Mouse (Mus musculus): ENCODE results near the gene Vegfd.
A peak's percentile ranks its signal among the peaks of the same experiment; 100 is the strongest.

The Vegfd gene

DNA sequence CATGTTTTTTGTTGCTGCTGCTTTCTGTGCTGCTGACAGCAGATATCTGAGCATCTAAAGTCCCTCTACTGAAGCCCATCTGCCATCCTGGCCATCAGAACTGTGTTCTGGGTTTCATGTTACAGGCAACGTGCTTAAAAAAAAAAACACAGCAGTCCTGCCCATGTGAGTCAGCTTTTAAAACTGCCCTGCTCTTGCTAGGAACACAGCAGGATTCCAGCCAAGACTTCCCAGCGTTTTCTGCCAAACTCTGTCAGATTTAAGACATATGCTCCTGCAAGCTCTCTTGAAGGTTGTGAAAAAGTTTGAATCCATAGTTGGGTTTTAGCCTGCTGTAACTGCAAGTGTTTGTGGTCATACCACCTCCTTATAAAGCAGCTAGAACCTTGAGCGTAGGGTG lies at the start of gene Vegfd:
Vegfd (plus strand) TSS at position 298 of the 400 bp plus-strand sequence.
- DNase-seq (ENCODE audit: low spot score): peak; percentile 34

DNA sequence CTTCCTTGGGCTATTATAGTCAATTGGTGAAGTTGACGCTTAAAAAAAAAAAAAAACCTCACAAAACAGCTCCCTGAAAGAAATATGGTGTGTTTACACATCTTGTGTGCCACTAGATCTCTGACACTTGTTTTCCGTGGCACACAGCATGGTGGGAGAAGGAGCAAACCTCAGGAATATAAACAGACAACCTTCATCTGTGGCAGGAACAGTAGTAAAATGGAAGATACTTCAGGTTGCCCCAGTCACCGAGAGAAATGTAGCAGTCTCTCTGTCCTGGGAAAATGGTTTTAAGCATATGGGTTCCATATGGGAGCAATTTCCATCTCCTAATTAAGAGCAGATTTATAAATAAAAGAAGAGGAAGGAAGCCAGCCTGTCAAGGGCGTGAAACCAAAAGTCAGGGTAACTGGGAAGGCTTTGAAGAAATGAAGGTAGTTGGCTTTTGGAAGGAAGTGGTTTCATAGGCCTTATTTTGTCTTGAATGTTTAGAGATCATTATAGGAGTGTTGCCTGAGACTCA lies 49.7 kb upstream of the Vegfd start:
- no peak for DNase-seq (ENCODE audit: low spot score)

DNA sequence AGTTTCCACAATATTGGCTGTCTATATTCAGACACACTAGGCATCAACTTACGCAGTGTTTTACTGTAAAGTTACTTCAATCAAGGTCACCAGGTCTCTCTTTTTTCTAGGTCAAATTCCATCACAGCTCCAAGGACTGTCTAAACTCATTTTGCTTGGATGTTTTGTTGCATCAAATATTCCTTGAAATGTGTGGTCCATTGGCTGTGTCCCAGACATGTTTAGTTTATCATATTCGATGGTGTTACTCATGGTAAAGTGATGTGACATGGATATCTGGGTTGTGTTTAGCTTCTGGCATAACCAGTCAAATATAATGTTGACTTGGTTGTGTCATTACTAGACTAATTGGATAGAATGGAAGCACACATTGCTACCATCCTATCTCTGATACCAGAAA lies 42.8 kb upstream of the Vegfd start:
- no peak for DNase-seq (ENCODE audit: low spot score)

DNA sequence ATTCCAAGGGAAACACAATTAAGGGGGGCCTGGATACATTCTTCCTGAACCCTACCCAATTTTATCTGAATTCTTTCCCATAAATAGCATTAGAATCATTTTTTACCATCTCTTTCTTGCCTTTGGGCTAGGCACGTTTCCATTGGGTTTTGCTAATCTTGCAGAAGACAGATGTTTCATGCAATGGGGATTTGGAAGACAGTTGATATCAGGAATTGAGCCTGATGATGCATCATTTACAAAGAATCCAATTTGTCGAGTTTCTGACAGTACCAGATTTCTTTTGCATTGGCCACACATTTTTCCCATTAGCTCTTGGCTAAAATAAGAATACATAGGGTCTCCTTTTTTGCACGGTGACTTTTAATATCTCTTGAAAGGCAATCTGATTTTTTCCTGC lies 42.4 kb upstream of the Vegfd start:
- no peak for DNase-seq (ENCODE audit: low spot score)

DNA sequence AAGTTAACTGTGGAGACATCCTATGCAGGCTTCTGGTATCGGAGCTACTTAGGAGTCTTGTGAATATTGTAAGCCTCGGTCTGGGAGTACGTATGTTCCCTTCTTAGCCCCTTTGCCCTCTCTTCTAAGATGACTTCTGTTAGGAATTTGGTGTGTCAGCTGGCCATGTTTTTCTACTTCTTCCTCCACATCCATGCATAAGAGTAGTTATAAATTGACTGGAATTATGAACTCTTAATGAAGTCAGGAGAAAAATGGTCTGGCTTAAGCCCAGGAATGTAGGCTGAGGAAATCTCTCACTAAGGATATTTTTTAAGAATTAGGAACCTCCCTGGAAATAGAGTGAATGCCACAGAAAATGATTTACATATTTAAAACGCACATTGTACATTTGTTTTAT lies 34.6 kb upstream of the Vegfd start:
- DNase-seq (ENCODE audit: low spot score): no peak

DNA sequence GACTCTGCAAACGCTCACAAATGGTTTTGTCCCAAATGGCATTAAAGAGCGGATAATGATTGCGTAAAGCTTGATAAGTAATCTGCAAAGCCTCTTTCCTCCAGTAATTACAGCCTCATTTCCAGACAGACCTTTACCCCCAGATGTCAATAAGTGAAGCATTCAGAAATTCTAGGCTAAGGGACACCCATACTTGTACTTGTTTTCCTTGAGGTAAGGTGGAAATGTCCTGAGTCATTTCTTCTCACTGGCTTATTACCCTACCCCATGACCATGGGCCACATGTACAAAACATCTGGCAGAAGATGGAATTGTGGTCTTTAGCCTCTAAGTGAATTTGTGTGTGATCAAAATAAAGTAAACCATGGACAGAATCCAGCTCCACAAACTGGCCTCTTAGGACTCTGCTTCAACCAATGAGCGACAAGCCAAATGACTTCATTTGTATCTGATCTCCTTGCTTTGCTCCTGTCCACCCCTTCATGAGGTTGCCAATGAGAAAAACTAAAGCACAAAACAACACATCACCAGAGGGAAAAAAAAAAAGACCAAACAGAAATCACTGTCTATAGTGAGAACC lies 27.7 kb upstream of the Vegfd start:
- DNase-seq (ENCODE audit: low spot score): no peak

DNA sequence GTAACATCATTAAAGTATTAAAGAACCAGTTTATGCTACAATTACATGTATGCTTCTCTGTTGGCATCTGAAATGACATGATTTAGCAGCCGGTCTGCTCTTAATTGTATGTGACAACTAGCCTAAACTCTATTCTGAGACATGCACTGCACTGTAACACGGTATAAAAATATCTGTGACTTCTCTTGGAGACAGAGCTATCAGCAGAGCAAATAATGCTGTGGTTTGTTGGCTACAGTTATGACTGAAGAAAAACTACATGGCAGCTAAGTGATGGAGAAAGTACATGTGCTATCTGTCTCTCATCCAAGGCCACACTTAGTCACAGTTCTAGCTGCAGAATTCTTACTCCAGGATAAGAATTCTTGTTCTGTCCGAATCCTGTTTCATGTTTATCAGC lies 24.2 kb upstream of the Vegfd start:
- DNase-seq (ENCODE audit: low spot score): no peak

DNA sequence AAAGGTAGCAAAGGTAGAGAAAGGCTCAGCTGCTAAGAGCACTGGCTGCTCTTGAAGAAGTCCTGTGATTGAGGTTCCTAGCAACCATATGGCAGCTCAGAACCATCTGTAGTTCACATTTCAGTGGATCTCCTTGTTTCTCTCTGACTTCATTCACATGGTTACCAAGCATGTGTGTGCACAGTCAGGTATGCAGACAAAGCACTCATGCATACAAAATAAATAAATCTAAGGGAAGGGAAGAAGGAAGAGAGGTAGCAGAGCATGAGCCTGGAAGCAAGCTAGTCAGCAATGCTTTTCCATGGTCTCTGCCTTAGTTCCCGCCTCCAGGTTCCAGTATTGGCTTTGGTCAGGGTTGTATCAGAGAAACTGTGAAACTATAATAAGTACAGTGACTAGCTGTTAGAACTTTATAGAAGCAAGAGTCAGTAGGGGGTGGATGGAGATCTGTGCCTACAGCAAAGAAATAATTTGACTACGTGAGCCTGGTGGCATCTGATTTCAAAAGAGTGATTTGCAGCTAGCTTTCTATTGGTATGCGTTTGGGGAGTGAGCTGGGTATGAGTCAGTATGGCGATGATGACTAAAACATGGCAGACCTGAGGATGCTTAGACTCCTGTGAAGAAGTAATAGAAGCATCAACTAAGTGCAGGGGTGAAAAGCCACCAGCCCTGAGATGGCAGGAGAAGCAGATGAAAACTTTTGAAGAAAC lies 7.9 kb upstream of the Vegfd start:
- DNase-seq (ENCODE audit: low spot score): no peak

DNA sequence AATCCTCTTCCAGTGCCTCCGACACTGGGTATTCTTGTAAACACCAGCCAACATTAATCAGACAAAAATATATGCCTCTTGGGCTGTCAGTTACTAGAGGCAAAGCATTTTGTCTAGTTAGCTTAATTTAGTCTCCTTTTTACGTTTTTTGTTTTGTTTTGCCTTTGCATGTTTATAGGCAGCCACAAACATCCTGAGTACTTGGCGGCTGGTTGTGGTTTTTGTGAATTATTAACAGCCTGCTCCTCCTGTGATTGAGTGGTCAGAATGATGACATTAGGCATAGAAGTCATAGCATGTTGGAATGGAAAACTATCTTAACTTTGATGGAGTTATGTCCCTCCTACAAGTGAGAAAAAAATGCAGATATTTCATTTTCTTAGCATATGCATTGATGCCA lies 2.6 kb upstream of the Vegfd start:
- no peak for DNase-seq (ENCODE audit: low spot score)

DNA sequence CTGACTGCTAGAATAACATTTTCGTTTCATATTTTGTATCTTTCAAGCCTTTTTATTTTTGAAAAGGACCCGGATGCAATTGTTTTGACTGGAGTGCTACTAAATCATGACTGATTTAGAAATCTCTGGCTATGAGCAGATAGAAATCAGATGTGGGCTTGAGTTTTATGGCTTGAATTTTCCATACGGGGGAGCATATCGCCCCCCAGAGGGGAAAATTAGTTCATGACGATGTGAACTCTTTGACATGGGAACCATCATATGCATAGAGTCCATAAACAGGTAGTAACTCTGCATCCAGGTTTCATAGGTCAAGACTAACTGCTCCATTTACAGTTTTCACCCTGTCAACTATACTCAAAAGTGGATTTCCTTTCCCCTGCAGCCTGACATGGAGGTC lies 1.4 kb downstream of the Vegfd start:
- no peak for DNase-seq (ENCODE audit: low spot score)

DNA sequence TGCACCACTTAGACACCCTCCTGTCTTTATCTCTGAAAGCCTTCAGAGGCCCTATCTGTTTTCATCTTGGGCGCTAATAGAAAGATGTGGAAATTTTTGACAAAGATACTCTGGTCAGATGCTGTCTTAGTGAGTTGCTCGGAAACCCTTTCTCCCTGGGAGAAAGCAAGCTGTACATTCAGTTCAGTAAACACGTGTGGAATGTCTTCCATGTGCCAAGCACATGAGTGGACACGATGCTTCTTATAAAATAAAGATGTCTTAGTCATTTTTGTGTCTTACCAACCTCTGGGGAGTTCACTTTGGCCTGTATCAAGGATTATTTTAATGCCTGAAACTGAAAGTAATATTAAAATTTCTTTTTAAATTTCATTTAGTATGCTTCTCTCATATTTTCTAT lies 6.5 kb downstream of the Vegfd start:
- DNase-seq (ENCODE audit: low spot score): no peak

DNA sequence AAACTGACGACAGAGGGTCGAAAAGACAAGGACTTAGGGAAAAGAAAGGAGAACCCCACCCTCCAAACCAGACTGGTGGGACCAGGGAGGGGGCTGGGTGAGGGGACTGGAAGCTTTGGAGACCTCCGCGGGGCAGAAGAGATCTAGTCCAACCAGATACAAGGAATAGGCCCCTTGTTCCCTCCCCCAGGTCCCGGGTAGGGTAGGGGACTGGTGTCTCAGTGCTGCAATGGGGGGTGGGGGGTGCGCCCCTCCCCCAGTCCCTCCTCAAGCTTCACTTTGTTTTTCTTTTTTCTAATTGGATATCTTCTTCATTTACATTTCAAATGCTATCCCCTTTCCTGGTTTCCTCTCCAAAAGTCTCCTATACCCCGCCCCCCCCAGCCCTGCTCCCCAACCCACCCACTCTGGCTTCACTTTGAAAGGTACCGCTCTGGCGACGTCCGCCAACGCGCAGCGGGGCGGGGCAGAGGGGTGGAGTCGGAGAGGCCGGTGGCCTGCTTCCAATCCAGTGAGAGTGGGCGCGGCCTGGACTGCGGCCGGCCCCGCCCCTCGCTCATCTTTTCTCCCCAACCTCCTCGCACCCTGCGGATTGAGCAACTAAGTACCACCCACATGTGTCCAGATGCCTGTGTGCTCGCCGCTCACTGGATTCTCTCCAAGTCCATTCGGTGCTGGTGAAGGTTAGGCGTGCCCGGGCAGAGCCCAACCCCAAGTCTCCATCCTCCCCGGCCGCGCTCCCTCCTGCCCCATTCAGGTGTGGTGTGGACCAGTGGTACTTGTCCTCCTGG lies 8.6 kb downstream of the Vegfd start:
- DNase-seq (ENCODE audit: low spot score): peak; percentile 89

DNA sequence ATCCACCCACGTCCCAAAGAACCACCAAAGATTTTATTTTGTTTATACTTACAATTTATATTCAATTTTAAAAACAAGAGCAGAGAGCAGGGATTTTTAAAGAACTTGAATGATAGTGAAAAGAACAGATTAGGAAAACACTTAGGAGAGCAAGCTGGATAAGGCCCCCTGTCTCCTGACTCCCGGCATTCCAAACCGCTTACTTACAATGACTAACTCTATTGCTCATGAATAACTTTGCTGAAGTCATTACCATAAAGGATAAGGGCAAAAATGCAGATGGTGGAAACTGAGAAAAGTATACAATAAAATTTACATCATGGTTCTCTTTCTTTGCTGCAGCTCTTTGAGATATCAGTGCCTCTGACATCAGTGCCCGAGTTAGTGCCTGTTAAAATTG lies 20.9 kb downstream of the Vegfd start:
- DNase-seq (ENCODE audit: low spot score): no peak

DNA sequence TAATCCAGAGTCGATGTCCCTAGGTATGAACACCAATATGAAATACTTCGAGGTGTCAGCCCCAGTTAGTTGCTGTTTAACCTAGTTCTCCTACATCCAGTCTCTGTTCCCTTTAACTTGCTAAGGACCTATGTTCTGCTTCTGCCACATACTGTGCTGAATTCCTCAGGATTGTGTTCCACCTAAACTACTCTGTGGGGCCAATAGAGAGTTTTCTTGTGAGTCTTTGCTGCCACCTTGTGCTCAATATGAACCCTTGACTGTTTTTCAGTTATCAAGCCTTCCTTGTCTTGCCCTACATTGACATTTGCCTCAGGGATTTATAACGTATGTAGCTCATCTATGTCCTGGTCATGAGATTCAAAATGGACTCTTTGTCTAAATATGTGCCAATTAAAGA lies 25.3 kb downstream of the Vegfd start:
- DNase-seq (ENCODE audit: low spot score): no peak

DNA sequence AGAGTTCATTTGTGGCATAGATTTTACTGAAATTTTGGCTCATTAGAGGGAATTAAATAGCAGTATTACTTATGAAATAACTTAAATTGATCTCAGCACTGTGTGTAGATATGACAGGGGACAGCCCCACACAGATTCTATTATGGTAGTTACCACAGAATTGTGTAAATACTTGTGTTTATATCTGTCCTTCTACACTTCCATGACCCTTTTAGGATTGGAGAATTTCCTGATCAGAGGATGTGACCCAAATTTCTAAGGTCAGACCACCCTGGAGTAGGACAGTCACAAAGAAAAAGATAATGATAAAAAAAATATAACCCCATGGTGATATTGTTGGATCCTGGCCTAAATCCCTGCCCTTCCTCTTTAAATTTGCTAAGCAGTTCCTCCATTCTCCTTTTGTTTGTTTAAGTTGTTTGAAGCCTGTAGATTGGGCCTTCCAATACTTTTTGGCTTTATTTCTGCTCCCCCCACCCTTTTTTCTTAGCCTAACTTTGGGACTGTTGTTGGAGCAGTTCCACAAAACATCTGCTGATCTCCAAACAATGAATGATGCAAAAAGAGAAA lies 32.0 kb downstream of the Vegfd start:
- no peak for DNase-seq (ENCODE audit: low spot score)

DNA sequence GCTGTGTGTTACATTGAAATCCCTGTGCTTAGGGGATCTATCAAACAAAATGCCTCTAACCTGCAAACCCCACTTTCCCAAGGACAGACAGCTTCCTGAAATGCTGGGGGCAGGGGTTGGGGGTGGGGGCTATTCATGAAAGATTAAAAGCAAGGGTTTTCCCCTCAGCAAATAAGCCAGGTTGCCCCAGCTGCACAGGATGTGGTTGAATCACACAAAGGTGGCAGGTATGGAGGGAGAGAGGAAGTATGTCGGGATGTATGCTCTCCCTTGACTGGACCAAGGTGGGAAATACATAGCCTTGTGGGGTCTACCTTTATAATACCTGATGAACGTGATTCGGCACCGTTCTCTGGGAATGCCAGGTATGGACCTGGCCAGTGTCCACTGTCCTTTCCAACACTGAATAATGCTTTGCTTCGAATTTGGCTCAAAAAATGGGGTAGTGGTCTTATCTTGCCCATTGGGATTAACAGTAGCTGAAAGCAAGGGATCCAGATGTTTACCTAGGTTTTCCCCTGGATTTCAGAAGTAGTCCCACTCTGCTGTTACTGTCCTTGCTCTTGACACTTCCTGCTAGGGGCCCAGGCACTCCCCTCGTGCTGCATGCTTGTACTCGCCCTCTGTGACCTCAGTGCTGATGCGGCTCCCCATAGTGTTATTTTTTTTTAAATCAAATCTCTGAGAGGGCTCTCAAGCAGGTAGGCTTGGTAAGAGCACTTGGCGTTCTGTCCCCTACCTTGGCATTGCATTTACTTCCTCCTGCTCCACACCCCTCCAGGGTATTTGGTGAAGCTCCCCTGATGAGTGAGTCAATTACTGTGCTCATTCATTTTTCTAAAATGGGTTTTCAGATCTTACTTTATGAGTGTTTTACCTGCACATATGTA lies 33.2 kb downstream of the Vegfd start:
- no peak for DNase-seq (ENCODE audit: low spot score)

DNA sequence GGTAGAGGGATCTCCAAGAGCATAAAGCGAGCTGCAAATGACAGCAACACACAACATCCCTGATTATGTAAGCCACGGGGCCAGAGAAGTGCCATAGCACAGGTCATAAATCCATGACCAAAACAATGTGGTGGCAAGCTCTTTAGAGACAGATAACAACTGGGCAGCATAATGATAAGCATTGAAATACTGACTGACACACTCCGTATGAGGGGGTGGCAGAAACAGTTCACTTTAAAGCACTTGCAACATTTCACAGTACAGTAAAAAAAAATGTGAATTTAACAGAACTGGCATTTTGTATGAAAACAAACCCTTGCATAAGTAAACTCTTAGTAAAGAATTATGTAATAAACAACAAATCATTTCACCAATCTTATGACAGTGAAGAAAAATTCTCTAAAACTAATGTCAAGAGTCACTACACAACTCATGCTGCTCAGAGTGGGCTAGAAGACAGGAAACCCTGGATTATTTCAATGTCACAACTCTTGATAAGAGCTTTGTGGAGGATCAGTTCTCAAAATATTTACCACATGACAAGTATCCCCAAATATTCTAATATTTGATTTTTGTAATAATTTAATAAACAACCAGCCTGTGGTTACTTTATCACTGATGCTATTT lies 35.2 kb downstream of the Vegfd start:
- DNase-seq (ENCODE audit: low spot score): no peak

DNA sequence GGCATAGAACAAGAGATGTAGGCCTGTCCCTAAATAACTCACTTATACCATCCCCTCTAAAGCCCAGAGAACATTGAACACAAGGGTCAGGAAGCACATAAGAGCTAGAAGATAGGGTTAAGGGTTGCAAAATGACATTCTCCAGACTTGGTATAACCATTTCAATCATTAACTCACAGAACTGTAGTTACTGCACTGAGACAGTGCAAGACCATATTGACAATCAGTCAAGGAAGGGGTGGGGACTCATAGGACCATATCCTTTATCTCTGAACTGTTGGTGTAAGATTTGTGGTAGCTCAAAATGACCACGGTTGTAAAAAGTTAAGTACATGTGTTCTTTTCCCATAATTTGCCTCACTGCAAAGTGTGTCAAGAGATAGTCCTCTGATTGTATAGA lies 37.4 kb downstream of the Vegfd start:
- no peak for DNase-seq (ENCODE audit: low spot score)

DNA sequence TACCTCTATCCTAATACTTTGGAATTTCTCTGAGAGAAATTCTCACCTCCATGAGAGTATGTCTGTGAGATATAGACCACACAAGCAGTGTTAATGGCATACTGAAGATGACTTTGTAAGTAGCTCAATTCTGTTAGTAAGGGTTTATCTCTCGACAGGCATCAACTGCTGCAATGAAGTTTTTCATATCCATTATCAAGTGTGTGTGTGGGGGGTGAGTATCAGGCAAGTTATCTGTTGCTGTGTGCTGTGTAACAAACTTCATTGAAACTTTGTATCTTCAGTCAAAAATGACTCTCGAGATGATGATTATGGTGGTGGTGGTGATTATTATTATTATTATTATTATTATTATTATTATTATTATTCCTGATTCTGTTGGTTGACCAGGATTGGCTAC lies 43.6 kb downstream of the Vegfd start:
- DNase-seq (ENCODE audit: low spot score): no peak

DNA sequence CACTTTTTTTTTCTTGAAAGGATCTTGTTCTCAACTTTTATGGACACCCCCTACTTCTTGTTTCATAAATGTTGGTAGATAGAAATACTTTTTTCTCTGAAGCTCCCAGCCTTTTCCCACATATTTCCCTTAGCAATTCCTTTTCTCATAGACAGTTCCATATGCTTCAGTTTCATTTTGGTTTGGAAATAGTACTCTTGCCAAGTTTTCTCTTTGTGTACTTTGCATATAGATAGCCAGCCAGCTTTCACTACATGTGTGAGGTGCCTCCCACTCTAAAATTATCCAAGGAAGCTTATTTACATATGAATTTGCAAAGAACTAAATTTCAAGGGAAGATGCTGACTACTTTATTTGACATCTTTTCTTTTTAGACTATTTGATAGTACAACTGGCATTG lies 44.8 kb downstream of the Vegfd start:
- no peak for DNase-seq (ENCODE audit: low spot score)

DNA sequence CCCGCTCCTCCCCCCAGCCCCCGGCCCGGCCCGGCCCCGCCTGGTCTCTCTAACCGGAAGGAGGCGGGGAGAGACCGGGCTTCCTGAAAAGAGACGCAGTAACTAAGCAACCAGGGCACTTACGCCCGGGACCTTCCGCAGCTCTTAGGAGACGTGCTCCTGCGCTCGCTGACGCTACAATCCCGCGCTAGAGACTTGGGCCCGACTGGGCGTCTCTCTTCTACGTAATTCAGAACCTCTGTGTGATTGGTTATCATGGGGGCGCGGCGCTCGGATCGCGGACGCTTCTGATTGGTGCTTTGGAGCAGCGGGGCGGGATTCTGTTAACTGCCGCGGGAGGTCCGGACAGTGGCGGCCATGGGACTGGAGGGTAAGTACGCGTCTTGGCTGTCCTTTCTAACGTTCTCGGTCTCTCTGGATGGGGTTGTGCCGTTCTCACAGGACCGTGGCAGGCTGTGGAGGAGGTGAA lies 46.3 kb downstream of the Vegfd start, which contains the start of gene Piga:
Piga (plus strand) TSS at position 317 of the 469 bp plus-strand sequence.
- DNase-seq (ENCODE audit: low spot score): peak; percentile 87
